Mouse (Mus musculus): ENCODE results near the gene Cops9.

Gene Cops9

DNA sequence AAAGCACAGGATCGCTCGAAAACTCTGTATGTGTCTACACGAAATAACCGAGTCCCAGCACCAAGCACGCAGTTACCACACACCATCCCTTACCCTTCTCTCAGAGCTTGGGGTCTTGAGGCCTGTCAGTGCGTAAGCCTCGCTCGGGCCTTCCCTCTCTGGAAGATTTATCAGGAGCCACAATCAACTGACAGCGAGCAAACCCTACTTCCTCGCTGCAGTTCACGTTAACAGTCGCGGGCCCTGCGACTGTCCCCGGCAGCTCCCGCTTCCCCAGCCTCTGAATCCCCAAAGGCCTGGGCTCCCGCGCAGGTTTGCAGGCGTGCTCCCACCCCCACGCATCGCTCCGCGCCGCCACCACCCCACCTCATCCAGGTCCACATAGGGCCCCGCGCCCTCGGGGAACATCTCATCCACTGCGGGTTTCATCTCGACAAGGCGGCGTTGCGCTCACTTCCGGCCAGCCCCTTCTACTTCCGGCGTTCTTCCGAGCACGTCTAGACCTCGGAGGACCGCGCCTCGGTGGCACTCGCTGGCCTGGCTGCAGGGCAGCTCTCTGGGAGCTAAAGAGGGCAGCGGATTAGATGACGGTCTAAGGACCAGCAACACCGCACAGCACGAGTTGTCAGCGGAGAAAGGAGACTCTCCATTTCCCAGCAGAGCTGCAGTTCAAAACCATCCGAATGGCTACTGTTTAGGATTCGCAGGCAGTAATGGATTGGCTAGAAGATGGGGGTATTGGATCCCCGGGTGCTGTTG lies at the start of gene Cops9:
Gene Cops9 (minus strand): TSS at position 472 of the 759 bp plus-strand sequence.
- peak; percentile 85 for DNase-seq (ENCODE audit: low spot score)

DNA sequence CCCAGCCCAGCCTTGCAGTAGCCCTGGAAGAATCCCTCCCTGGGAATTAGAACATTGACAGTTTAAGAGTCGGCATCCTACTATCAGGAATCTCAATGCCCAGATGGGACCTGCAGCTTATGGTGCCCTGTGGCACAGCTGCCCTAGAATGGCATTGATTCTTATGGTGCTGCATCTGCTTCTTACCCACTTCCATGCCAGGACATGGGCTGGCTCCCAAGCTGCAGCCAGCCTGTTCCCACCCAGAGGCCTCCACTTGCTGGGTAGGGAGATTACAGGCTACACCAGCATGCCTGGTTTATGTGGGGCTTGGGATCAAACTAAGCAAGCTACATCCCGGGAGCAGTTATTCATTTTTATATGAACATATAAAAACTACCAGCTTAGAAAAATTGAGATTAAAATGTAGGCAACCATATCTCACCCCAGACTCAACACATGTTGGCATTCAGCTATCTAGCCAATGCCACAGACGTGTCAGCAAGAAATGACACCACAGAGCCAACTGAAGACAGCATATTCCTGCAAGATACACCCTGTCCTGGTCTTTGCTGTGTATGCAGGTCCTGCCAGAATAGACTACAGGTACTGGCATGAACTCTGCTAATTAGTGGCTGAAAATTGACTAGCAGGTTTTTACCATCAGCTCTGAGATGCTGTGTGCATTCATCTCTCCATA lies 49.5 kb upstream of the Cops9 start:
- DNase-seq (ENCODE audit: low spot score) = no peak

DNA sequence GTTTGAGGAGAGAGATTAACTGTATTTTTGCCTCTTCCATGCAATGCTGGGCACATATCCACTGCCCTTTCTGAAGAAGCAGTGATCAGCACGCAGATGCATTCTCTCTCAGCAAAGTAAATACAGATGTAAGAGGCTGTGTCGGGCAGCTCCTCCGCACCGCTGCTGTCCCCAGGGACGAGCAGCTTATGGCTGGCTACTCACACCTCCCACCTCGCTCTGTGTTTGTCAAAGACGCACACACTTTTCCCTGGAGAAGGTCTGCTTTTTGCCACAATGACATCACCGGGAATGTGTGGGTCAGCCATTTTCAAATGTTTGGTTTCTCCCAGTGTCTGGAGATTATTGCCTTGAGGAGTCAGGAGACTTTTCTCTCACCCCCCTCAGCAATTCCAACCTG lies 45.2 kb upstream of the Cops9 start:
- DNase-seq (ENCODE audit: low spot score) = no peak

DNA sequence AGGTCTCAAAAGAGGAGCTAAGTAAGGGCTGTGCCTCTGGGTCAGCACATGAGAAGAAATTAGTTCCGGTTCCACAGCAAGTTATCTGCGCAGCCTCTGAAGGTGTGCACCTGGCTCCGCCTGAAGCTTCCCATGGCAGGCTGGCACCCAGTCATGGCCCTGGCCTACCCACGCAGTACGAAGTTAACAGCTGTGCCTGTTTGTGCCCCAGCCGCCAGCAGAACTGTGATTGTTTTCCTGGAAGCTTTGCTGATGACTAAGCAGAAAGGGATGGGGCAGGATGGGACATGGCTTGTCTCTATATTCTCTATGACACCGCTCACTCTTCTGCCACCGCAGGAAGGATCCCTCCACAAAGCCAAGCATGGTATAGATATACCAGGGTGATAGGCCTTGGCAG lies 41.4 kb upstream of the Cops9 start:
- no peak for DNase-seq (ENCODE audit: low spot score)

DNA sequence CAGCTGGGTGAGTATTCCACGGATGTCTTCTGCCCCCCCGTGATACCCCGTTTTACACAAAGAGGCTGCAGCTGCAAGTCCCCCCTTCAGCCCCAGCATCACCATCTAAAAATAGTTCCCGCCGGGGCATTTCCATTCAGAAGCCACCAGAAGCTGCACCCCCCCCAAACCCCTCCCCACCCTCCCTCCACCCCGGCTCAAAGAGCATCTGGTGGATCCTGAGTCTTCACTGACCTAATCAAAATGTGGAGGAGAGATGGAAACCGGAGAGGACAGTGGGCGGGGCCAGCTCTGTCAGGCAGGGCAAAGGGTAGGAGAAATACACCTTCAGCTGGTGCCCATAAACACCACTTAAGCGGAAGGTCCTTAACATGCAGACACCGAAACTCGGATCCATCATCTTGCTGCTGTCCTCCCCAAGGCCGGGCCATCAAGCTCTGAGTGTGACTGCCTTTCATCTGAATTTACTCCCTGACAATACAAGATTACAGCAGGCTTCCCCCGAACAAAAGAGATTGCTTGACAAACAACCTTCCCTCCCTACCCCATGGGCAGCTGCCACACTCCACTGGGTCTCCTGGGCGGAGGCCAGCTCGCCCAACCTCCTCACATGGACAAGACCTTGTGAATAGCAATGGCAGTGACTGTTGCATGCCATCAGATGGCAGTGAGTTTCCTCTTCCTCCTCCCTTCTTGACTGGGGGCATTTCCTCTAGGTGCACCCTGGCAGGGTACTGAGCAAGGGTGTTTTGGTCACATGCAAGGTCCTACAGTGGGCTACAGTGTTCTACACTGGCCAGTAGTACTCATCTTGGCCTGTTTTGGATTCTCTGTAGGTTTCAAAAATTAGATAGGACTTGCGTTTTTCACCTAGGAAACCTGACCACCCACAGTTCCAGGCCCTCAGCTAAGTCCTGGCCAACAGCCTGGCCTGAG lies 39.2 kb upstream of the Cops9 start:
- no peak for DNase-seq (ENCODE audit: low spot score)

DNA sequence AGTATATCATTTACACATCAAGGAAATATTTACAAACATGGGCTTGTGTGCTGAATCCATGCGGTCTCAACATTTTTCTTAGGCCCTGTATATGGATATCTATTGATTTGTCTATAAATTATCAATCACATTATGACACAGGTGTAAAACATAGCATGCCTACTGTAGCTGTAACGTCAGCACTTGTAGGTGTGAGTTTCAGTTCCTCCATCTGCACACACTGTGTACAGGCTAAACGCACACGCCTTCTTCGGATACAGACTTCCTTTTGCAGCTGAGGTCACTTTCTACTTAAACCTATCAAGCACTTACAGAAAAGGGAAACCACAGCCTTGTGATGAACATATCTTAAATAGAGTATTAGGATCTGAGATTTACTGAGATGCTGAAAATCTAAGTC lies 37.0 kb upstream of the Cops9 start:
- DNase-seq (ENCODE audit: low spot score) = no peak

DNA sequence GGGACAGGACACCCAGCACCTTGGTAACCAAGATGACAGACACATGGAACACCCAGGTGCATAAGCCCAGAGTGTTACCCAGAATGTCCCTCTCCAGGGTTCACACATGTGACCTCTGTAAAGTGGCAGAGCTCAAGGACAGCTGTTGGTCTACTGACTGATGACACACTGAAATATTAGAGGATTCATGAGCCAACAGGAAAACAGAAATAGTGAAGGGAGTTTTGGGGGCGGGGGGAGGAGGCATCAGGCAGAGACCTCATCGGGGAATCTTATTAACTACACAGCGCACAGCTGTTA lies 34.8 kb upstream of the Cops9 start:
- no peak for DNase-seq (ENCODE audit: low spot score)

DNA sequence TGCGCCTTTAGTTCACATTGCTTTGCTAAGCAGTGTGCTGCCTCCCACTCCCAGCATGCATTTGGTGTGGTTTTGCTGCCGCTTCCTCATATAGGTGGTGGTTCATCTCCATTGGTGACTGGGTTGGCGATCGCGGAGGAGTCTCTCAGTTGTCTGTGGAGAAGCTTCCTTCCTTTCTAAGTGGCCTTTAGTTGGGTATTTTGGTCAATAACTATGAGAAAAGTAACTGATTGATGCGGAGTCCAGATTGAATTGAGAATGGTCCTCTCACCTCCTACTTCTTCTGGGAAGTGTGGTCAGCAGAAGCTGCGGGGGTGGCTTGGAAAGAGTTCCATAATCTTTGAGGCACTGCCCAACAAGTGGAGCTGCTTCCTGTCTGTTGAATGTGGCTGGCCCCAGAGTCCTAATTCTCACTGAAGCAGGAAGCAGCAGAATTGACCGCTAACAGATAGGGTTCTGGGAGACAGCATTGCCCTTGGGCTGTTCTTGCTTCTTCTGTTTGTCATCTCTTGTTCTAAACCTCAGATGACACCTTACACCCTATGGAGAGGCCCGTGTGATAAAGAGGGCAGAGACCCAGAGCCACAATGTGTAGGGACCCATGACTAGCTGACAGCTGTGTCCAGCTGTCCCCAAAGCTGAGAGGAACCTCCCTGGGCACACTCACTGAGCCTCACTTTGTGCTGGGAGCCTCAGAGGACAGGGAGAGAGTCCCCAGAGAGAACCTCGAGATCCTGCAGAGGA lies 34.3 kb upstream of the Cops9 start:
- peak; percentile 5 for DNase-seq (ENCODE audit: low spot score)

DNA sequence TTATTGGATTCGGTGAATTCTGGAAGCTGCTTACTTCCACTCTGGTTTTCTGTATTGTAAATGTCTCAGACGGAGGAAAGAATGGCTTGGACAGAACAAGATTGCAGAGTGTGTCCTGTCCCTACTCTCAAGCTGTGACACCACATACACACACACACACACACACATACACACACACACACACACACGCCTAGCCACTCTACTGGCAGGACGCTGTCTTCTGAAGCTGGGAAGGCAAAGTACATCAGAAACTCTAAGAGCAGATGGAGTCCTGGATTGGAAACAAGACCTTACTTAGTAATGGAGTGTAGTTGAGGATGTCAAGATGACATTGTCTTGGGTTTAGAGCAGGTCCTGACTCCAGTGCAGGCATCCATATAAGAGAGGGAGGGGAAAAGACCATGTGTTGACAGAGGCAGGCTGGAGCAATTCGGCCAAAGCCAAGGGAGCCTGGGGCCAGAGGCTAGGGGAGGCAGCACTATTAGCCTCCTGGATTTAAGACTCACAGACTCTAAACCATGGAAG lies 31.5 kb upstream of the Cops9 start:
- DNase-seq (ENCODE audit: low spot score) = no peak

DNA sequence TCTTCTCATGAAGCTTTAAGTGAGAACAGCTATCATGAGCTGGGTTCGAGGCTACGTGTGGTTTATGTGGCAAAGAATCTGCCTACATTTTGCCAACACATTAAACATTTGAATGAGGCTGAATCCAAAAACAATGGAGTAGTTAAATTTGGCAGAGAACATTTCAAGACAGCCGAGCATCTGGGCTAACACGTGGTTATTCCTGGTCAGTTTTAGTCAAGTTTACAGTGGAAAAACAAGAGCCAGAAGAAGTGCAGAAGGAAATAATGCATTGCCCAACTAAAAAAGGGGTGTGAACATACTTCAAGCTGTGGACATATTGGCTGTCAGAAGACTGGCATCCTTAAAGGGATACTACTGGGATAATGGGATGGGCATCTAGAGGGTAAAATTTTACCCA lies 29.5 kb upstream of the Cops9 start:
- no peak for DNase-seq (ENCODE audit: low spot score)

DNA sequence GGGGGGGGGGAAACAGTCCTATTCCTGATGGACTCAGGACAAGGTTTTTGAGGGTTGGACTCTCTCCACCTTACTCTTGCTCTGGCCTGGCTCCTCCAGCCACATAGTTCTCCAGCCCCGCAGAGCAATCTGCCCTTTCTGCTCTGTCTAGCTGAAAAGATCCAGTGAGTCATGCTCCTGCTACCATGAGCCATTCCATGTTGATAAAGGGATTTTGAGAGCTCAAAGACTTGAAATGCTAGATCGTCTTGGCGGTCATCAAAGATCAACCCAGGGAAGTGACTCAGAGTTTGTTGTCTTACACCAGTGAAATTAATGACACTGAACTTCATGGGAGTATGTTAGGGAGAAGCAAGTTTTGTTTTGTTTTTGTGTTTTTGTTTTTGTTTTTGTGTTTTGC lies 27.6 kb upstream of the Cops9 start:
- no peak for DNase-seq (ENCODE audit: low spot score)

DNA sequence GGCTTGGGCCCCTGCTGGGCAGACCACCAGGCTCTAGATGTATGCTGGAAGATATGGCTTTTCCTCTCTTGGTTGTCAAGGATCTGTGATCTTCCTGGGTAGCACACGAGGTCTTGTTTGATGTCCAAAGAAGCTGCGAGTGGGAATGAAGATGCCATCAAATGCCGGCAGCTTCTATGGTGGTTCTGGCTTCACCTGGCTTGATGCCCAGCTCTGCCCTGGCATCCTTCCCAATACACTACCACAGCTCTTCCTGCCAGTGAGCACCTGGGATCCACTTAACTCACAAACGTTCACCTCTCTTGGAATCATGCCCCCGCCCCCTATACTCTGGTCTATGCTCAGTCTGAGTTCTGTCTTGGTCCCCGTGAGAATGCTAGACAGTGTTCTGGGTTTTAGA lies 25.3 kb upstream of the Cops9 start:
- no peak for DNase-seq (ENCODE audit: low spot score)

DNA sequence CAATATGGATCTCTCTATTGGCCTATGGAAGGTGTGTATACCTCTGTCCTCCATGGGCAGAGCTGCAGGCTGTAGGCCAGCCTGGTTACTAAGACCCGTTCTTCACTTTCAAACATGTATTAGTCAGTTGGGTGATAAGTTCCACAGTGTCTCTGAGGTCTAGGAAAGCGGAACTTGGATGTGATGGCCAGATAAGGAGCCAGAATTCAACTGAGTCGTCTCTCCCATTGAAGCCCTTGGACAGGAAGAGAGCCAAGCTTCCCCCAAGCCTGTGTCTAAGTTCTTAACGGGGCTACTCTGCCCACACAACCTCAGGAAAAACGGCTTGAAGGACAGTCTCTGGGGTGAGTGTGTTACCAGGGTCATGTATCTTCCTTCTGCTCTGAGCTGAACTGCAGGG lies 17.6 kb upstream of the Cops9 start:
- no peak for DNase-seq (ENCODE audit: low spot score)

DNA sequence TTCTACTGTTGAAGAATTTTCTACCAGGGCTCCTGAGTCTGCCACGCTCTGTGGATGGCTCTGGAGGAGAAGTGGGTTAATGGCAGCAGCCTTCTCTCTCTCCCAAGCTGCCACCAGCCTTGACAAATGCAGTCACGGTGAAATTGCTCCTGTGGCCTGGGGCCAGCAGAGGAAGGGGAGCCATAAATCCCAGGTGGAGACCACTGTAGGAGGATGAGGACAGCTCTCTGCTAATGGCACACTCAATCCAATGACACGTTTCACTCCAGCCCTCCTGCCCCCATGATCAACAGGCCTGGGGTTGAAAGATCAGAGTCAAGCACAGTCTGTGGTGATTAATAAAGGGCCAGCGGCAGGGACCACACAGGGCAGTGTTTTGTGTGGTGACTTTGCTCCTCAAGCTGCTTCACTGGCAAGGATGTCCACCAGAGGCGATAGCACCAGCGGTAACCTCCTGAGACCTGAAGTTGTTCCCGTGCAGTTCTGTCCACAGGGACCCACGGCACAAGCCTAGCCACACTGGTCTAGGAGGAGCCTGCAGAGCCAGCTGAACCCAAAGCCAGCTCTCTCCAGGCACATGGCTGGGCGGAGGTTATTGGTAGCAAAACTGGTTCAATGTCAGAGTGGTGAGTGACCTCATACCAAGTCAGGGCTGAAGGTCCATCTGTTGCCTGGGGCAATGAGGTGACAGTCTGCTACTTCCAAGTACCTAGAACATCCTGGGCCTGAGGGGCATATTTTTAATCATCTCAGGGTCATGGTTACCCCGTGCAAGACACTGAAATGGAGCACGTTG lies 15.4 kb upstream of the Cops9 start:
- no peak for DNase-seq (ENCODE audit: low spot score)

DNA sequence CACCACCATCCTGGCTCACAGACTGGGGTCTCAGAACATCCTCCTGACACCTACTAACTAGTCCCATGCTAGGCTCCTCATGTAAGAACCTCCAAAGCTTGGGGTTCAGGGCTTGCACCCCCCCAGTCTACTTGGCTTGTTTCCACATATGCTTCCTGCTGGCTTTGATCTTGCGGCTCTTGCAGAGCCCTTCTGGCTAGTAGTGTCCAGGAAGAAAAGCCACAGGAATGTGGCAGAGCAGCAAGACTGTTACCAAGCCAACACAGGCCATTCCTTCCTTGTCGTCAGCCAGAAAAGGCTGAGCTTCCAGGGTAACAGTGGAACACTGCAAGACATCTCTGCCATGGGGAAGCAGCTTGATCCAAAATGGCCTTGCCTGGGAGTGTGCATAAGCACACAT lies 12.9 kb upstream of the Cops9 start:
- no peak for DNase-seq (ENCODE audit: low spot score)

DNA sequence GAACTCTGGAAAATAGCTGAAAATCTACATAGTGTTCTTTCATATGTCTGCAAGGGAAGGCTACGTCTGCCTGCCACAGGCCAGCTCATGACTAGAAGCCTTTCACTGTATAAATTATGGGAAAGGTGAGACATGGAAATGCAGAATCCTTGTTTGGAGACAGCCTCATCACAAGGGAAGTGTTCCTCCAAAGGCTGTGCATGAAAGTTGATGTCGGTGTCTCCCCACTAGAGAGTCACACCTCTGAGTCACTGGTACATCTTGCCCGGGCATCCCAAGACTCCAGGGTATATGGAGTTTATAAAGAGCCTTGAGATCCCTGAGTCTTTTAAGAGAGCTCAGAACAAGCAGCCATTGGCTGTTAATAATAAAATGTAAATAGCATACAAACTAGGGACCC lies 11.4 kb upstream of the Cops9 start:
- DNase-seq (ENCODE audit: low spot score) = no peak

DNA sequence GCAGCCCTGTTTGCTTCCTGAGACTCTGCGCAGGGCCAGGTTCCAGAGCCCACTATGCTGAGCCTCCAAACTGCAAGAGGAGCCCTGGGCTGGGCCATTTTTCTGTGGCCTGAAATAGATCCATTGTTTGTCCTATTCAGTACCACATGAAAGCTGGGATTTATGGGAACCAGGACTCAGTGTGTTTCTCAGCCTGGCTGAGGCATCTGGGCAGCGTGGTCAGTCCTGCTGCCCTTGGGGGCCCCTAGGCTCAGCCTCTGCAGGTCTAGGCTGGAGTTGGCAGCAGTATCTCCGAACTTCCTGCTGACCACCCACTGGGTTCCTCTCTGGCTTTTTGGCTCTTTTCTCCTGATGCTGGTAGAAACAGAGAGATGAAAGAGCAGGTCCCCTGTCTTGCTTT lies 9.7 kb upstream of the Cops9 start:
- no peak for DNase-seq (ENCODE audit: low spot score)

DNA sequence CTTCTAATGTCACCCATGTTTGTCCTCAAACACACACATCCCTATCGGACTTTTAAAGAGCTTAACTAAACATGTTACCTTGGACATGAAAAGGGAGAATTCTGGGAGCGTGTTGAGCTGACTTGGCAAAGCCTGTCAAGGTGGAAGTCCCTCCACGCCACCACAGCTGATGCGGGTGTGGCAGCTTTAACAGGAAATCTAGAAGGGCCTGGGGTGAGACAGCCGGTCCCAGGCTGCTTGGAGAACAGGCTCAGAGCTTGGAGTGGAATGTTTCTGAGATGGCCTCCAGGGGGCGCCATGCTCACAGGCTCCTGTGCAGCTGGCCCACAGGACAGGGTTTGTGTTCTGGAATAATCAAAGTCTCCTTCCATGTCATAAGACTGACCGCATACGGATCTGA lies 6.9 kb upstream of the Cops9 start, which contains the start of gene Otos:
Gene Otos (minus strand): TSS at position 169 of the 400 bp plus-strand sequence.
- peak; percentile 43 for DNase-seq (ENCODE audit: low spot score)

DNA sequence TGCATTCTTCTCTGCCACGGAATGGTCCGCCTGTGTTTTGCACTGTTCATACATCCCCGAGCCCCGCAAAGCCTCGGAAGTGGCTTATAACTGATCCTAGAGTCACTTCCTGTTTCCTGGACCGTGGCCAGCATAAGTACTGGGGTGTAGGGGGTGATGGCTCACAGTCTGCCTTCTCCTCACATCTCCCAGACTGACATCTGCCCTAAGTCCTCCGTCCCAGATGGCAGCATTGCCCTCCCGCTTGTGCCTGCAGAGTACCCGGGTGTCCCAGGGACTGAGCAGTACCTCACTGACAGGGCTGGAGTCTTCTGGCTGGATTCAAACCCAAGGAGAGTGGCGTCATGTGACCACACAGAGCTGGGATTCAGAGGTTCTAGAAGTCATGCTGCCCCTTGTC lies 6.4 kb upstream of the Cops9 start:
- DNase-seq (ENCODE audit: low spot score) = peak; percentile 10

DNA sequence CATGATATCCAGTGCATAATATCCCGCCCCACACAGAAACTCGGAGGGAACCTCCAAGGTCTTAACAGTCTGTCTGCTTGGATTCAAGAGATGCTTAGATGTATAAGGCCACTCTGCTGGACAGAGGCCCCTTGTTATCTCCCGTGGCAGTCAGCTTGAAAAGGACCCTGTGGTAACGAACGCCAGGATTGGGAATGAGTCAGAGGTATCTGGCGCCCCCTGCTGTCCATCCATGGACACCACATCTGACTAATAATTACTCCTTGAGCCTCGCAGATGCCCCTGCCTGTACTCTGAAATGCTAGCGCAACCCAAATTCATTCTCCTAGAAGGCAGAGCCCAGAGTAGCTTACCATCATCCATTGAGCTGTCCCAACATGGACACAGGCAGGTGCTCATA lies 6.0 kb upstream of the Cops9 start:
- peak; percentile 24 for DNase-seq (ENCODE audit: low spot score)

DNA sequence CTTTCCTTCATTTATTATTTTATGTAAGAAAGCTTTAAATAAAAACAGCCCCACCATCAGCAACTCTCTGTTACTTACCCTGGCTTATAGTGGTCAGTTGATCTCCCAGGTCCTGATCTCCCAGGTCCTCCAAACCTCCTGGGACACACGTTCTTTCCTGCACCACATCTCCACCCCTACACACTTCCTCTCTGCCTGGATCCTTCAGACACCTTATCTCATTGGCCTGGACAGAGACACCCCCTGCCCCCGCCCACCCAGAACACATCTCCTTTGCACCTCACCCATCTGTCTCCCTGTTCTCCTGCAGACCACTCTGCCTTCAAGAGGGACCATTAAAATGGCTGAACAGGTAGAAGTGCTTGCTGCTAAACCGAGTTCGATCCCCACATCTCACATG lies 5.2 kb upstream of the Cops9 start:
- DNase-seq (ENCODE audit: low spot score) = no peak
